ENCODE assay signal across 8 mouse cellular contexts in genomic region chr3:108572309-108573010, GRCm38 (mm10). TPM values are rescaled to one million over a fixed set of nuclear protein-coding genes. Genes with fewer than 3 reads are reported as not detected.
DNase-seq lines count a peak whose midpoint lies in the region; ATAC-seq and TF ChIP-seq lines count a peak whose summit lies in the region.

No protein-coding gene starts in this region.

- no peaks in the 10 kb centered on the region; the same call in 1 of the 2 replicates for H3K27me3 ChIP-seq in lung, embryonic 15.5 days
- H3K27me3 ChIP-seq in embryonic facial prominence, embryonic 13.5 days, result no peaks in the 10 kb centered on the region
- H3K27me3 ChIP-seq in intestine, postnatal 0 days (replicated peaks; ENCODE audit: control insufficient read depth, insufficient read depth, low read length), result no peaks in the 10 kb centered on the region

- ATAC-seq in lung, embryonic 15.5 days (ENCODE audit: borderline replicate concordance, extremely low read depth, low FRiP score, low TSS enrichment), result no peak
- ATAC-seq in embryonic facial prominence, embryonic 13.5 days (ENCODE audit: insufficient number of reproducible peaks, insufficient read depth, low FRiP score, low TSS enrichment, low read depth), result no peak
- no peak for ATAC-seq in intestine, postnatal 0 days

- H3K9me3 ChIP-seq in lung, embryonic 15.5 days, result no peaks in the 10 kb centered on the region
- no peaks in the 10 kb centered on the region for H3K9me3 ChIP-seq in embryonic facial prominence, embryonic 13.5 days
- no peaks in the 10 kb centered on the region for H3K9me3 ChIP-seq in intestine, postnatal 0 days (ENCODE audit: control insufficient read depth)

- peak overlapping the region; percentile 4; the same call in 1 of the 2 replicates for H3K27ac ChIP-seq in lung, embryonic 15.5 days
- H3K27ac ChIP-seq in embryonic facial prominence, embryonic 13.5 days, result no peak overlapping the region
- H3K27ac ChIP-seq in intestine, postnatal 0 days (ENCODE audit: low read depth, low read length), result no peak overlapping the region
- H3K27ac ChIP-seq in olfactory bulb, adult 2 months (ENCODE audit: insufficient read depth, low read depth, low read length), result no peak overlapping the region

- peak overlapping the region; percentile 63 for H3K4me3 ChIP-seq in lung, embryonic 15.5 days
- peak overlapping the region; percentile 70 for H3K4me3 ChIP-seq in embryonic facial prominence, embryonic 13.5 days
- peak overlapping the region; percentile 66 for H3K4me3 ChIP-seq in intestine, postnatal 0 days (ENCODE audit: low read depth, low read length)
- peak overlapping the region; percentile 89; the same call in 1 of the 2 replicates for H3K4me3 ChIP-seq in olfactory bulb, adult 2 months (ENCODE audit: insufficient read depth, low read depth, low read length)

- no peak for DNase-seq in lung, adult 18-20 months
- DNase-seq in frontal cortex, postnatal 36 days (ENCODE audit: low spot score in 2 of 2), result no peak
- no peak for DNase-seq in spleen, adult 12 weeks (ENCODE audit: low spot score)
- no peak for DNase-seq in urinary bladder, postnatal 36 days (ENCODE audit: low spot score in 2 of 2)

- H3K4me2 ChIP-seq in lung, embryonic 15.5 days, result peak overlapping the region; percentile 68
- H3K4me2 ChIP-seq in embryonic facial prominence, embryonic 13.5 days, result peak overlapping the region; percentile 70
- H3K4me2 ChIP-seq in intestine, postnatal 0 days (replicated peaks; ENCODE audit: low read depth), result peak overlapping the region; percentile 75

- no peak for TF ChIP-seq CTCF in intestine, postnatal 0 days (IDR thresholded peaks at IDR 0.05; ENCODE audit: low read depth)
- TF ChIP-seq CTCF in olfactory bulb, adult 2 months (IDR thresholded peaks at IDR 0.05; ENCODE audit: insufficient read depth, low read depth, low read length), result no peak

- H3K36me3 ChIP-seq in lung, embryonic 15.5 days, result no peaks in the 10 kb centered on the region
- 0 out of 2 replicates have a peak, but pooled peaks cover 3% of the 10 kb centered on the region for H3K36me3 ChIP-seq in embryonic facial prominence, embryonic 13.5 days
- H3K36me3 ChIP-seq in intestine, postnatal 0 days (ENCODE audit: control insufficient read depth, insufficient read depth), result no peaks in the 10 kb centered on the region

- WGBS in lung, embryonic 15.5 days, result 45% methylated on average over 18 of the region's 18 CpGs
- WGBS in embryonic facial prominence, embryonic 13.5 days, result 44% methylated on average over 18 of the region's 18 CpGs
- 39% methylated on average over 18 of the region's 18 CpGs for WGBS in intestine, postnatal 0 days
- WGBS in olfactory bulb, adult 2 months, result 35% methylated on average over 18 of the region's 18 CpGs

- H3K4me1 ChIP-seq in lung, embryonic 15.5 days, result peaks cover 9% of the 10 kb centered on the region
- H3K4me1 ChIP-seq in embryonic facial prominence, embryonic 13.5 days, result peaks cover 23% of the 10 kb centered on the region
- no peaks in the 10 kb centered on the region for H3K4me1 ChIP-seq in intestine, postnatal 0 days (replicated peaks; ENCODE audit: control insufficient read depth, insufficient read depth, low read length)
- H3K4me1 ChIP-seq in olfactory bulb, adult 2 months (ENCODE audit: control insufficient read depth, insufficient read depth, low read length), result peaks cover 2% of the 10 kb centered on the region; the same call in 1 of the 2 replicates

- peak overlapping the region; percentile 58 for H3K9ac ChIP-seq in lung, embryonic 15.5 days
- H3K9ac ChIP-seq in embryonic facial prominence, embryonic 13.5 days, result peak overlapping the region; percentile 84
- H3K9ac ChIP-seq in intestine, postnatal 0 days (ENCODE audit: low read depth, low read length), result peak overlapping the region; percentile 65

- no peak for TF ChIP-seq POLR2A in olfactory bulb, adult 2 months (IDR thresholded peaks at IDR 0.05; ENCODE audit: insufficient read depth, low read depth, low read length)

RNA-seq across cellular contexts. Expression of gene Taf13, which starts 1.0 kb away (rescaled TPM):
- polyA plus RNA-seq in lung, embryonic 15.5 days (2015; fragmentation: Nextera tagmentation; extraction: Ambion mirVana), result 40.3 and 44.6 TPM in 2 replicates
- 43.3 and 53.2 TPM in 2 replicates for polyA plus RNA-seq in embryonic facial prominence, embryonic 13.5 days (2015; fragmentation: Nextera tagmentation; extraction: Ambion mirVana)
- 29.9 and 30.4 TPM in 2 replicates for polyA plus RNA-seq in intestine, postnatal 0 days (2015; fragmentation: Nextera tagmentation; extraction: Ambion mirVana)
- not detected in 2 replicates for polyA plus RNA-seq in olfactory bulb, adult 2 months (2012; ENCODE audit: insufficient read depth, insufficient read length, low replicate concordance, missing spikeins)

RNA-seq across cellular contexts. Expression of gene Tmem167b, which starts 10.2 kb away (rescaled TPM):
- polyA plus RNA-seq in lung, embryonic 15.5 days (2015; fragmentation: Nextera tagmentation; extraction: Ambion mirVana), result 43.1 and 43.3 TPM in 2 replicates
- 45.5 and 46.3 TPM in 2 replicates for polyA plus RNA-seq in embryonic facial prominence, embryonic 13.5 days (2015; fragmentation: Nextera tagmentation; extraction: Ambion mirVana)
- 27.5 and 27.9 TPM in 2 replicates for polyA plus RNA-seq in intestine, postnatal 0 days (2015; fragmentation: Nextera tagmentation; extraction: Ambion mirVana)
- polyA plus RNA-seq in olfactory bulb, adult 2 months (2012; ENCODE audit: insufficient read depth, insufficient read length, low replicate concordance, missing spikeins), result not detected in 2 replicates

RNA-seq across cellular contexts. Expression of gene Wdr47, which starts 18.6 kb away (rescaled TPM):
- polyA plus RNA-seq in lung, embryonic 15.5 days (2015; fragmentation: Nextera tagmentation; extraction: Ambion mirVana), result 10.4 and 10.8 TPM in 2 replicates
- 14.9 and 17.5 TPM in 2 replicates for polyA plus RNA-seq in embryonic facial prominence, embryonic 13.5 days (2015; fragmentation: Nextera tagmentation; extraction: Ambion mirVana)
- polyA plus RNA-seq in intestine, postnatal 0 days (2015; fragmentation: Nextera tagmentation; extraction: Ambion mirVana), result 2.9 and 3.0 TPM in 2 replicates
- 109 TPM in 1 of 2 replicates, not detected in the other for polyA plus RNA-seq in olfactory bulb, adult 2 months (2012; ENCODE audit: insufficient read depth, insufficient read length, low replicate concordance, missing spikeins)

RNA-seq across cellular contexts. Expression of gene 5330417C22Rik, which starts 36.1 kb away (rescaled TPM):
- polyA plus RNA-seq in lung, embryonic 15.5 days (2015; fragmentation: Nextera tagmentation; extraction: Ambion mirVana), result 16.4 and 16.6 TPM in 2 replicates
- polyA plus RNA-seq in embryonic facial prominence, embryonic 13.5 days (2015; fragmentation: Nextera tagmentation; extraction: Ambion mirVana), result 0.65 and 2.0 TPM in 2 replicates
- 8.6 and 10.8 TPM in 2 replicates for polyA plus RNA-seq in intestine, postnatal 0 days (2015; fragmentation: Nextera tagmentation; extraction: Ambion mirVana)
- polyA plus RNA-seq in olfactory bulb, adult 2 months (2012; ENCODE audit: insufficient read depth, insufficient read length, low replicate concordance, missing spikeins), result not detected in 2 replicates

RNA-seq across cellular contexts. Expression of gene 1700013F07Rik, which starts 38.5 kb away (rescaled TPM):
- 0.99 and 1.1 TPM in 2 replicates for polyA plus RNA-seq in lung, embryonic 15.5 days (2015; fragmentation: Nextera tagmentation; extraction: Ambion mirVana)
- polyA plus RNA-seq in embryonic facial prominence, embryonic 13.5 days (2015; fragmentation: Nextera tagmentation; extraction: Ambion mirVana), result not detected in 2 replicates
- not detected in 2 replicates for polyA plus RNA-seq in intestine, postnatal 0 days (2015; fragmentation: Nextera tagmentation; extraction: Ambion mirVana)
- polyA plus RNA-seq in olfactory bulb, adult 2 months (2012; ENCODE audit: insufficient read depth, insufficient read length, low replicate concordance, missing spikeins), result not detected in 2 replicates

Comparison
In these comparisons a context has a peak if more than half of its experiments do, and no peak if none do; other contexts are left out.
1. RNA of gene Taf13, which starts 1.0 kb away (polyA plus RNA-seq): 40.3 to 44.6 TPM in lung, embryonic 15.5 days, 43.3 to 53.2 TPM in embryonic facial prominence, embryonic 13.5 days and 29.9 to 30.4 TPM in intestine, postnatal 0 days; not detected in olfactory bulb, adult 2 months; every median in the first group is over 10 times any median in the second.
2. Peak in every context shown above with its lines, with median percentiles within 50 percentile points of each other: H3K4me2 ChIP-seq, H3K4me3 ChIP-seq and H3K9ac ChIP-seq.